Mouse (Mus musculus): ENCODE measurements at regions not wholly inside any gene's neighbourhood (a gene's known extent, or its start where the extent isn't known, plus 50 kb on each side); places are given as distances from the start of the nearest gene placed in this dataset.

DNA sequence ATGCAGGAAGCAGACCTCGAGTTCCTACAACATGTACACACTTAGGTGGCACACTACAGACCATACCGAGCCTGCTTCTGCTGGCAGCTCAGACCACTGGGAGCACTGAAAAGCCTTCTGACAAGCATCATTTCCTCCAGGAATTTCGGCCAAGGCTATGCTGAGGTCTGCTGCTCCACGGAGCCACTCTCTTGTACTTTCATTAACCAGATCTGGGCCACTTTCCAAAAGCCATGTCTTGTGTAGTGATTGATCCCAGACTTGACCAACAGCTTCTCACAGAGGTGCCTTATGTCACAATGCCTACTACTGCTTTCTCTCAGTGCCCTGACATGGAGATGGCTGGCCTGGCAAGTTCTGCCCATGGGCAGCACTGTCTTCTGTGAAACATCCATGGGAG, 394.5 kb upstream of the Gpc5 start:
- Histone ChIP-seq H3K36me3 (ENCODE audit: insufficient read depth) (no peaks in the 10 kb centered on the region), H3K27ac (ENCODE audit: low read depth) (no peak overlapping the region), H3K9ac (no peak overlapping the region), H3K4me2 (no peak overlapping the region), H3K9me3 (ENCODE audit: low read depth, low read length) (no peaks in the 10 kb centered on the region), H3K27me3 (ENCODE audit: insufficient read depth, low read length) (no peaks in the 10 kb centered on the region), H3K4me3 (ENCODE audit: low read depth, low read length) (no peak overlapping the region), H3K4me1 (ENCODE audit: insufficient read depth) (no peaks in the 10 kb centered on the region)
- no peak for TF ChIP-seq CTCF (IDR thresholded peaks at IDR 0.05; ENCODE audit: low read depth)
- DNase-seq = peak; percentile 53
- ATAC-seq (ENCODE audit: insufficient read depth) = peak; percentile 70
- 59% methylated on average over 4 of the region's 4 CpGs for WGBS

- Histone ChIP-seq H3K27me3 (ENCODE audit: insufficient read depth, low read length) (no peaks in the 10 kb centered on the region), H3K9me3 (ENCODE audit: low read depth, low read length) (no peaks in the 10 kb centered on the region), H3K4me2 (no peak overlapping the region), H3K27ac (ENCODE audit: low read depth) (no peak overlapping the region), H3K36me3 (ENCODE audit: insufficient read depth) (no peaks in the 10 kb centered on the region), H3K4me1 (ENCODE audit: insufficient read depth) (no peaks in the 10 kb centered on the region), H3K9ac (no peak overlapping the region), H3K4me3 (ENCODE audit: low read depth, low read length) (no peak overlapping the region)
- WGBS = 44% methylated on average over 1 of the region's 1 CpGs
- ATAC-seq (ENCODE audit: insufficient read depth) (no peak), DNase-seq (no peak)
- TF ChIP-seq CTCF (IDR thresholded peaks at IDR 0.05; ENCODE audit: low read depth) = no peak
Measured at GRCm38 (mm10) chr14:114723080-114723479, 368.9 kb upstream of the Gpc5 start.

DNA sequence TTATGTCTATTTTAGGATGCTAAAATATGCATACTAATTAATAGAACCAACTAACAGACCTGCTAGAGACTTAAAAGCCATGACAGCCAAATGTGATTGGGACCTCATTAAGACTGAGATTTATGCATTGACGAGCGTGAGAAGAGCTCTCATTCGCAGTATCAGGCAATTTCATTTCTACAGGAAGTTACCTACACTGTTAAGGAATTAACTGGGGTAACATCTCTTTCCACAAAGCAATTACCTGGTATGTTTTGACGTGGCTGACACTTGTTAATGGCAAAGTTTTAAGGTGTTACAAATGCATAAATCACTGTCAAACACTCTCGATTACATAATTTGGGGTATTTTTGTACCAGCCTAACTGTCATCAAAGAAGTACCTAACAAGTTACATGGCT, 324.7 kb upstream of the Gpc5 start:
- Histone ChIP-seq H3K27me3 (ENCODE audit: insufficient read depth, low read length) (no peaks in the 10 kb centered on the region), H3K4me2 (no peak overlapping the region), H3K4me3 (ENCODE audit: low read depth, low read length) (no peak overlapping the region), H3K9ac (no peak overlapping the region), H3K9me3 (ENCODE audit: low read depth, low read length) (no peaks in the 10 kb centered on the region), H3K27ac (ENCODE audit: low read depth) (no peak overlapping the region), H3K4me1 (ENCODE audit: insufficient read depth) (no peaks in the 10 kb centered on the region), H3K36me3 (ENCODE audit: insufficient read depth) (no peaks in the 10 kb centered on the region)
- DNase-seq (no peak), ATAC-seq (ENCODE audit: insufficient read depth) (no peak)
- 79% methylated on average over 5 of the region's 5 CpGs for WGBS
- TF ChIP-seq CTCF (IDR thresholded peaks at IDR 0.05; ENCODE audit: low read depth) = no peak

DNA sequence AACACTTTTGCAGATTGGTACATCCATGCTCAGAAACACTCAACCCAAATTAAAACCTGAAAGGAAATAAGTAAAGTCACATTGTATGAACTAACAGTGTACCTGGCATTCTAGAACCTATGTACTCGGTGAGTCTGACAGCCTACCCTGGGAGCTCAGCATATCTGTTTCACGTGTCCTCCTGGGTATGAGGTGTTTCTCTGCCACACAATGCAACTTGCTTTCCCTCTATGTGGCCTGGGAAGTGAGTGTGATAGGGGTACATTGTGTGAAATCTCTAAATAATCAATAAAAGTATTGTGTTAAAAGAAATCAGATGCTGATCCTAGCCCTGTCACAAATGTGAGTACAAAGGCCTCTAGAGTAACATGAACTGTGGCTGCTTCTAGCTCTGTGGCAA, 315.3 kb upstream of the Gpc5 start:
- ATAC-seq (ENCODE audit: insufficient read depth) = no peak
- H3K27ac ChIP-seq (ENCODE audit: low read depth) = no peak overlapping the region
- no peaks in the 10 kb centered on the region for H3K4me1 ChIP-seq (ENCODE audit: insufficient read depth)
- no peak overlapping the region for H3K9ac ChIP-seq
- DNase-seq = no peak
- H3K27me3 ChIP-seq (ENCODE audit: insufficient read depth, low read length) = no peaks in the 10 kb centered on the region
- no peak for TF ChIP-seq CTCF (IDR thresholded peaks at IDR 0.05; ENCODE audit: low read depth)
- no peaks in the 10 kb centered on the region for H3K9me3 ChIP-seq (ENCODE audit: low read depth, low read length)
- H3K36me3 ChIP-seq (ENCODE audit: insufficient read depth) = no peaks in the 10 kb centered on the region
- H3K4me3 ChIP-seq (ENCODE audit: low read depth, low read length) = no peak overlapping the region
- WGBS = 64% methylated on average over 2 of the region's 2 CpGs
- H3K4me2 ChIP-seq = no peak overlapping the region

DNA sequence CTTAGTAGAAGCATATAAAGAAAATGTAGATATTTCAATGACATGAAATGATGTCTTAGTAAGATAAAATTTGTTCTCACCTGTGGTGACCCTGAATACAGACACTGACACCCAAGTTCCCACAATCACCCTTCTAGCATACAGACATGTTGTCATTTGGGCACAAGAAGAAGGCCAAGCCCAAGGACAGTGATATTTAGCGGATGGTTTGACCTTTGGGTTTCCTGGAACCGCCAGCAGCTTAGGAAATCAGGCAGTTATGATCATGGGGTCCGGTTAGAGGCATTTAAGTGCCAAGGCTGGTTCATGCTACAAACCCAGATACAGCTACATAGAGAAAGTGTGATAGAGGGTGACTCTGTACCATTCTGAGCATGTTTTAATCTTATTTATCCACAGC, 310.2 kb upstream of the Gpc5 start:
- no peak overlapping the region for H3K4me3 ChIP-seq (ENCODE audit: low read depth, low read length)
- no peak for DNase-seq
- H3K36me3 ChIP-seq (ENCODE audit: insufficient read depth) = no peaks in the 10 kb centered on the region
- H3K27ac ChIP-seq (ENCODE audit: low read depth) = no peak overlapping the region
- no peak for TF ChIP-seq CTCF (IDR thresholded peaks at IDR 0.05; ENCODE audit: low read depth)
- no peaks in the 10 kb centered on the region for H3K9me3 ChIP-seq (ENCODE audit: low read depth, low read length)
- 86% methylated on average over 3 of the region's 3 CpGs for WGBS
- no peak for ATAC-seq (ENCODE audit: insufficient read depth)
- H3K4me2 ChIP-seq = no peak overlapping the region
- H3K9ac ChIP-seq = no peak overlapping the region
- no peaks in the 10 kb centered on the region for H3K27me3 ChIP-seq (ENCODE audit: insufficient read depth, low read length)
- no peaks in the 10 kb centered on the region for H3K4me1 ChIP-seq (ENCODE audit: insufficient read depth)

- peak; percentile 92 for TF ChIP-seq CTCF (IDR thresholded peaks at IDR 0.05; ENCODE audit: low read depth)
- DNase-seq (peak; percentile 93), ATAC-seq (ENCODE audit: insufficient read depth) (peak; percentile 70; the same call in 1 of the 2 replicates)
- H3K36me3 ChIP-seq (ENCODE audit: insufficient read depth) = no peaks in the 10 kb centered on the region
- no peaks in the 10 kb centered on the region for H3K27me3 ChIP-seq (ENCODE audit: insufficient read depth, low read length)
- H3K9me3 ChIP-seq (ENCODE audit: low read depth, low read length) = no peaks in the 10 kb centered on the region
- H3K4me2 ChIP-seq = peak overlapping the region; percentile 46; the same call in 1 of the 2 replicates
- H3K9ac ChIP-seq = no peak overlapping the region
- WGBS = 21% methylated on average over 13 of the region's 13 CpGs
- H3K27ac ChIP-seq (ENCODE audit: low read depth) = no peak overlapping the region
- H3K4me3 ChIP-seq (ENCODE audit: low read depth, low read length) = peak overlapping the region; percentile 15; the same call in 1 of the 2 replicates
- no peaks in the 10 kb centered on the region for H3K4me1 ChIP-seq (ENCODE audit: insufficient read depth)
Measured at GRCm38 (mm10) chr14:114790946-114791830, 300.8 kb upstream of the Gpc5 start.

DNA sequence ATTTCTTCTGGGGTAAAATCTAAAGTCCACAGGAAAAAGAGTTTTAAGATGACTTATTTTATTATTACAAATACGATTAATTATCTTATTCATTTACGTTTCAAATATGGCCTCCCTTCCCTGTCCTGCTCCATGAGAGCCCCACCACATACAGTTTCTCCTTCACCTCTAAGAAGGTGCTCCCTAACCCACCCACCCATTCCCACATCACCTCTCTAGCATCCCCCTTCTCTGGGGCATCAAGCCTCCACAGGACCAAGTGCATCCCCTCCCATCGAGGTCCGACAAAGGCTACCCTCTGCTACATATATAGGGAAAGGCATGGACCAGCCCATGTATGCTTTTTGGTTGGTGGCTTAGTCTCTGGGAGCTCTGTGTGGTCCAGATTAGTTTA, 300.2 kb upstream of the Gpc5 start:
- H3K36me3 ChIP-seq (ENCODE audit: insufficient read depth) = no peaks in the 10 kb centered on the region
- no peak for TF ChIP-seq CTCF (IDR thresholded peaks at IDR 0.05; ENCODE audit: low read depth)
- no peak; the same call in 1 of the 2 replicates for ATAC-seq (ENCODE audit: insufficient read depth)

More for the DNA sequence above, 300.2 kb upstream of the Gpc5 start:
- no peaks in the 10 kb centered on the region for H3K27me3 ChIP-seq (ENCODE audit: insufficient read depth, low read length)
- H3K4me2 ChIP-seq = no peak overlapping the region
- no peak overlapping the region for H3K27ac ChIP-seq (ENCODE audit: low read depth)
- WGBS = 62% methylated on average over 4 of the region's 4 CpGs
- H3K4me1 ChIP-seq (ENCODE audit: insufficient read depth) = no peaks in the 10 kb centered on the region
- no peak overlapping the region for H3K4me3 ChIP-seq (ENCODE audit: low read depth, low read length)
- H3K9me3 ChIP-seq (ENCODE audit: low read depth, low read length) = no peaks in the 10 kb centered on the region
- no peak for DNase-seq
- H3K9ac ChIP-seq = no peak overlapping the region
